Mouse (Mus musculus) embryonic stem cell, embryonic (primary cell): Measurements from ENCODE around the gene Slc2a13.

Experiments used
- CTCF ChIA-PET, 4 experiments: fragments of 300-600 bp in 2 of 4; fragments of 350-600 bp in 2 of 4; sonication (Branson Sonifier 250); formaldehyde crosslinking; loops; one replicate each; lab custom pipeline; 2022; ENCODE audit warnings: inconsistent platforms in 2 of 4; lab: Charles Lee
- POLR2A ChIA-PET, 4 experiments: fragments of 300-600 bp in 2 of 4; fragments of 350-600 bp in 2 of 4; sonication (Branson Sonifier 250); formaldehyde crosslinking; loops; one replicate each; lab custom pipeline; 2022; ENCODE audit warnings: antibody characterized with exemption in 4 of 4, inconsistent platforms in 1 of 4; lab: Charles Lee

Gene Slc2a13

GRCm38 (mm10) chr15:91425426-91425825 is 147.6 kb downstream of the Slc2a13 start:
- ChIA-PET POLR2A (no interaction called here), CTCF (no interaction called here)

- POLR2A ChIA-PET, result no interaction called here
- CTCF ChIA-PET, result no interaction called here
Observed at GRCm38 (mm10) chr15:91406979-91407378, 166.1 kb downstream of the Slc2a13 start.

- ChIA-PET POLR2A (no interaction called here), CTCF (no interaction called here)
Observed at GRCm38 (mm10) chr15:91395165-91395564, 177.9 kb downstream of the Slc2a13 start.

- ChIA-PET CTCF (interaction anchor here in 1 of 4 experiments (0.7 kb wide), 1 partner anchor 119 kb away, joined by 3 read pairs; no protein-coding TSS in a partner anchor), POLR2A (no interaction called here)
Observed at GRCm38 (mm10) chr15:91383694-91384093, 189.4 kb downstream of the Slc2a13 start.

GRCm38 (mm10) chr15:91382606-91383005 is 190.5 kb downstream of the Slc2a13 start:
- CTCF ChIA-PET, result interaction anchor here in 2 of 4 experiments (0.6 to 1.0 kb wide), 2 partner anchors 11 to 142 kb away, joined by 3 read pairs; no protein-coding TSS in a partner anchor

GRCm38 (mm10) chr15:91381864-91382263 is 191.2 kb downstream of the Slc2a13 start:
- CTCF ChIA-PET, result no interaction called here
- POLR2A ChIA-PET, result interaction anchor here in 1 of 4 experiments (0.6 kb wide), 1 partner anchor 8 kb away, joined by 3 read pairs; no protein-coding TSS in a partner anchor

More at GRCm38 (mm10) chr15:91382606-91383005, 190.5 kb downstream of the Slc2a13 start:
- POLR2A ChIA-PET, result interaction anchor here in 1 of 4 experiments (0.6 kb wide), 1 partner anchor 9 kb away, joined by 3 read pairs; no protein-coding TSS in a partner anchor

GRCm38 (mm10) chr15:91378751-91379325 is 194.2 kb downstream of the Slc2a13 start:
- ChIA-PET POLR2A (interaction anchor here in 1 of 4 experiments (0.9 to 1.8 kb wide), 2 partner anchors 9 kb away, joined by 3 to 5 read pairs; no protein-coding TSS in a partner anchor), CTCF (no interaction called here)

GRCm38 (mm10) chr15:91377568-91377967 is 195.5 kb downstream of the Slc2a13 start:
- POLR2A ChIA-PET, result no interaction called here

GRCm38 (mm10) chr15:91377105-91377504 is 196.0 kb downstream of the Slc2a13 start:
- POLR2A ChIA-PET, result interaction anchor here in 1 of 4 experiments (1.2 kb wide), 1 partner anchor 13 kb away, joined by 5 read pairs; no protein-coding TSS in a partner anchor
- CTCF ChIA-PET, result no interaction called here

More at GRCm38 (mm10) chr15:91377568-91377967, 195.5 kb downstream of the Slc2a13 start:
- CTCF ChIA-PET, result no interaction called here

GRCm38 (mm10) chr15:91374441-91374840 is 198.6 kb downstream of the Slc2a13 start:
- ChIA-PET POLR2A (no interaction called here), CTCF (interaction anchor here in 2 of 4 experiments (0.6 kb wide), 2 partner anchors 36 to 453 kb away, joined by 3 read pairs; no protein-coding TSS in a partner anchor)

- POLR2A ChIA-PET, result interaction anchor here in 2 of 4 experiments (0.6 to 1.1 kb wide), 3 partner anchors 9 to 14 kb away, joined by 3 to 4 read pairs (median 3); no protein-coding TSS in a partner anchor
- CTCF ChIA-PET, result interaction anchor here in 1 of 4 experiments (0.8 kb wide), 1 partner anchor 153 kb away, joined by 3 read pairs; no protein-coding TSS in a partner anchor
Observed at GRCm38 (mm10) chr15:91373203-91373584, 199.9 kb downstream of the Slc2a13 start.

- CTCF ChIA-PET, result interaction anchor here in 2 of 4 experiments (0.6 to 0.8 kb wide), 2 partner anchors 10 to 152 kb away, joined by 3 read pairs; no protein-coding TSS in a partner anchor
Observed at GRCm38 (mm10) chr15:91372464-91373202, 200.4 kb downstream of the Slc2a13 start.

GRCm38 (mm10) chr15:91371859-91372394 is 201.1 kb downstream of the Slc2a13 start:
- ChIA-PET CTCF (interaction anchor here in 3 of 4 experiments (0.6 to 0.7 kb wide), 4 partner anchors 11 to 1021 kb away, joined by 3 read pairs; no protein-coding TSS in a partner anchor), POLR2A (interaction anchor here in 1 of 4 experiments (1.1 kb wide), 1 partner anchor 15 kb away, joined by 4 read pairs; no protein-coding TSS in a partner anchor)

More at GRCm38 (mm10) chr15:91372464-91373202, 200.4 kb downstream of the Slc2a13 start:
- POLR2A ChIA-PET, result interaction anchor here in 1 of 4 experiments (1.1 kb wide), 1 partner anchor 14 kb away, joined by 4 read pairs; no protein-coding TSS in a partner anchor

GRCm38 (mm10) chr15:91369736-91370449 is 203.2 kb downstream of the Slc2a13 start:
- ChIA-PET POLR2A (interaction anchor here in 2 of 4 experiments (0.7 to 1.9 kb wide), 2 partner anchors 9 to 124 kb away, joined by 3 to 5 read pairs; no protein-coding TSS in a partner anchor), CTCF (no interaction called here)

GRCm38 (mm10) chr15:91360495-91360894 is 212.6 kb downstream of the Slc2a13 start:
- POLR2A ChIA-PET, result no interaction called here
- CTCF ChIA-PET, result no interaction called here

GRCm38 (mm10) chr15:91351006-91351405 is 222.1 kb downstream of the Slc2a13 start:
- POLR2A ChIA-PET, result no interaction called here

GRCm38 (mm10) chr15:91338350-91338749 is 234.7 kb downstream of the Slc2a13 start:
- ChIA-PET CTCF (no interaction called here), POLR2A (no interaction called here)

More at GRCm38 (mm10) chr15:91351006-91351405, 222.1 kb downstream of the Slc2a13 start:
- CTCF ChIA-PET, result interaction anchor here in 1 of 4 experiments (0.7 kb wide), 1 partner anchor 723 kb away, joined by 4 read pairs; no protein-coding TSS in a partner anchor

- ChIA-PET POLR2A (no interaction called here), CTCF (no interaction called here)
Observed at GRCm38 (mm10) chr15:91334416-91334900, 238.6 kb downstream of the Slc2a13 start.
